Mouse (Mus musculus) lung, postnatal 0 days (tissue): ENCODE measurements at regions not wholly inside any gene's neighbourhood (a gene's known extent, or its start where the extent isn't known, plus 50 kb on each side); places are given as distances from the start of the nearest gene placed in this dataset.

Source experiments
- CTCF ChIP-seq: IDR thresholded peaks from 2 replicates; pipeline ENCODE4 v1.5.1; 2016; ENCODE audit warnings: antibody characterized with exemption, mild to moderate bottlenecking
- EP300 ChIP-seq: IDR thresholded peaks from 2 replicates; pipeline ENCODE4 v1.6.1; 2016; ENCODE audit warnings: antibody characterized with exemption, mild to moderate bottlenecking, control low read depth

GRCm38 (mm10) chr14:105805762-105806161, 90.9 kb downstream of the Spry2 start:
- TF ChIP-seq CTCF (no peak), EP300 (no peak)
